Mouse (Mus musculus) myocyte (in vitro differentiated cells): ENCODE measurements around the gene Mmp9.

Source experiments
- E2F4 ChIP-seq: IDR thresholded peaks from one replicate; pipeline ENCODE4 v1.6.1; 2011; ENCODE audit warnings: mild to moderate bottlenecking, control low read depth, moderate library complexity; ENCODE audit not compliant: insufficient read depth
- MAX ChIP-seq: IDR thresholded peaks from one replicate; pipeline ENCODE4 v1.6.1; 2011; ENCODE audit warnings: low read depth, mild to moderate bottlenecking, control low read depth
- MYOD1 ChIP-seq, 3 experiments: IDR thresholded peaks; one replicate each; pipeline ENCODE4 v1.6.1; 2011; ENCODE audit warnings: control low read depth in 2 of 3, low read depth in 2 of 3, mild to moderate bottlenecking in 2 of 3, moderate library complexity in 1 of 3; ENCODE audit not compliant: insufficient read length in 2 of 3, control insufficient read depth in 1 of 3
- POLR2A ChIP-seq: IDR thresholded peaks from one replicate; pipeline ENCODE4 v1.6.1; 2011; ENCODE audit warnings: low read depth, mild to moderate bottlenecking, control low read depth, moderate library complexity; ENCODE audit not compliant: insufficient read length
- SRF ChIP-seq: IDR thresholded peaks from one replicate; pipeline ENCODE4 v1.6.1; 2011; ENCODE audit warnings: low read depth; ENCODE audit not compliant: control insufficient read depth, insufficient read length
- TCF12 ChIP-seq: IDR thresholded peaks from one replicate; pipeline ENCODE4 v1.6.1; 2011; ENCODE audit warnings: mild to moderate bottlenecking, control low read depth; ENCODE audit not compliant: poor library complexity, insufficient read depth, severe bottlenecking
- TCF3 ChIP-seq: IDR thresholded peaks from one replicate; pipeline ENCODE4 v1.6.1; 2011; ENCODE audit warnings: low read depth, control low read depth; ENCODE audit not compliant: insufficient read length
- USF1 ChIP-seq: IDR thresholded peaks from one replicate; pipeline ENCODE4 v1.6.1; 2011; ENCODE audit warnings: low read depth, mild to moderate bottlenecking, control low read depth, moderate library complexity

DNA sequence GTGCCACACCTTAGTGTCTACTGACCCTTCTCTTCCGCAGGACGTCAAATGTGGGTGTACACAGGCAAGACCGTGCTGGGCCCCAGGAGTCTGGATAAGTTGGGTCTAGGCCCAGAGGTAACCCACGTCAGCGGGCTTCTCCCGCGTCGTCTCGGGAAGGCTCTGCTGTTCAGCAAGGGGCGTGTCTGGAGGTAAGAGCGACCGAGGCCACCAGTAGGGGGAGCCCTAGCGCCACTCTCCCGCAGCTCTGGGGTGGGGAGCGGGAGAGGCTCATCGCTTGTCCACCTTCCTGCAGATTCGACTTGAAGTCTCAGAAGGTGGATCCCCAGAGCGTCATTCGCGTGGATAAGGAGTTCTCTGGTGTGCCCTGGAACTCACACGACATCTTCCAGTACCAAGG, 12.6 kb downstream of the Mmp9 start:
- no peak for TF ChIP-seq POLR2A
- TF ChIP-seq USF1: no peak
- TF ChIP-seq MAX: no peak
- no peak for TF ChIP-seq SRF
- TF ChIP-seq TCF3: no peak
- TF ChIP-seq E2F4: no peak
- TF ChIP-seq MYOD1 (IDR thresholded peaks at IDR 0.05; ENCODE audit: control insufficient read depth in 1 of 3, insufficient read length in 2 of 3, low read depth in 2 of 3): no peak
- no peak for TF ChIP-seq TCF12
